Mouse (Mus musculus) MEL (cell line): Measurements from ENCODE around the gene Chrng.

Experiments used
- BHLHE40 ChIP-seq: IDR thresholded peaks from 2 replicates; pipeline ENCODE4 v1.6.1; 2012; ENCODE audit warnings: low read depth, mild to moderate bottlenecking, inconsistent platforms, low read length, improper control_type of control experiment, borderline replicate concordance
- CTCF ChIP-seq, 3 experiments: IDR thresholded peaks in 2 of 3; conservative IDR thresholded peaks in 1 of 3; 2 replicates each; pipeline ENCODE4 v1.5.1; 2011 to 2012; ENCODE audit warnings: low read length in 3 of 3, low read depth in 2 of 3, mild to moderate bottlenecking in 2 of 3, improper control_type of control experiment in 1 of 3, inconsistent platforms in 1 of 3, mixed read lengths in 1 of 3, moderate library complexity in 1 of 3; ENCODE audit not compliant: control insufficient read depth in 1 of 3, insufficient read depth in 1 of 3, poor library complexity in 1 of 3, severe bottlenecking in 1 of 3
- NRF1 ChIP-seq: IDR thresholded peaks from 2 replicates; pipeline ENCODE4 v1.6.1; 2014; ENCODE audit warnings: low read depth, mild to moderate bottlenecking, inconsistent platforms, low read length, improper control_type of control experiment, moderate library complexity; ENCODE audit not compliant: poor library complexity, insufficient read depth, severe bottlenecking
- POLR2A ChIP-seq, 2 experiments: IDR thresholded peaks; 2 replicates each; pipeline ENCODE4 v1.6.1; 2011 to 2012; ENCODE audit warnings: low read length in 2 of 2, mild to moderate bottlenecking in 2 of 2, control low read depth in 1 of 2, improper control_type of control experiment in 1 of 2, low read depth in 1 of 2, moderate library complexity in 1 of 2; ENCODE audit not compliant: control insufficient read depth in 1 of 2, insufficient read depth in 1 of 2, poor library complexity in 1 of 2
- POLR2AphosphoS2 ChIP-seq: IDR thresholded peaks from 2 replicates; pipeline ENCODE4 v1.6.1; 2011; ENCODE audit warnings: low read length, improper control_type of control experiment
- RAD21 ChIP-seq: IDR thresholded peaks from 2 replicates; pipeline ENCODE4 v1.6.1; 2011; ENCODE audit warnings: mild to moderate bottlenecking, low read depth, low read length, improper control_type of control experiment
- ZNF384 ChIP-seq: IDR thresholded peaks from 2 replicates; pipeline ENCODE4 v1.6.1; 2012; ENCODE audit warnings: low read depth, mild to moderate bottlenecking, inconsistent platforms, low read length, improper control_type of control experiment

DNA sequence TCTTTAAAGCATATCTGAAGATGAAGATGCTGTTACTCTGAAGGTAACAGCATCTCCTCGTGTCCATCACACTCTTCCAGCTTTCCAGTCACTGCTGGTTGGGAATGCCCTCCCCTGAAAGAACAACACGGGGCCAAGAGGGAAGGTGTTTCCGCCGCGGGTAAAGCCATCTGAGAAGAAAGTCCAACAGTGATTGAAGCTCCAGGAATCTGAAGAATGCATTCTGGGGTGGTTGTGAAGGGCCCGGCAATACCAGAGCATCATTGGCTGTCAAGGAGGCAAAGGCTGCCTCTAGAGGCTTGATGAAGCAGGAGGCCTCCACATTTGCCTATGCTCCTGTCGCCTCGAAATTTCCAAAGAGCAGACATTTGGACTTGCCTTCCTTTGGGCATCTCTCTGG is 34.6 kb downstream of the Chrng start:
- TF ChIP-seq CTCF (IDR thresholded peaks at IDR 0.05 in 2 of 3, conservative IDR thresholded peaks at IDR 0.05 in 1 of 3; ENCODE audit: control insufficient read depth in 1 of 3, insufficient read depth in 1 of 3, low read depth in 2 of 3, low read length in 3 of 3, poor library complexity in 1 of 3, severe bottlenecking in 1 of 3): no peak
- TF ChIP-seq NRF1: no peak
- no peak for TF ChIP-seq POLR2A (IDR thresholded peaks at IDR 0.05; ENCODE audit: control insufficient read depth in 1 of 2, insufficient read depth in 1 of 2, low read depth in 1 of 2, low read length in 2 of 2, poor library complexity in 1 of 2)
- TF ChIP-seq BHLHE40: no peak
- no peak for TF ChIP-seq POLR2AphosphoS2
- TF ChIP-seq ZNF384: no peak
- TF ChIP-seq RAD21: no peak
